Mouse (Mus musculus) intestine, postnatal 0 days (tissue): ENCODE results near the gene Acyp2. TPM values are rescaled to one million over a fixed set of nuclear protein-coding genes. Genes with fewer than 3 reads are reported as not detected.

ENCODE experiments used
- ATAC-seq: fragments of 200-750 bp; cut with Nextera tagmentation; 2 replicates; pipeline ENCODE4 v1.8.0; 2017; ENCODE audit warnings: mild to moderate bottlenecking, moderate TSS enrichment, moderate library complexity
- H3K27ac ChIP-seq: fragments of 300-500 bp; sonication (generic); 2 replicates; pipeline ENCODE4 v1.5.1; 2014; ENCODE audit warnings: mild to moderate bottlenecking, low read depth, low read length, moderate library complexity
- H3K27me3 ChIP-seq: fragments of 300-500 bp; sonication (generic); replicated peaks from 2 replicates; pipeline ENCODE4 v1.6.1; 2014; ENCODE audit warnings: low read length, mixed read lengths; ENCODE audit not compliant: control insufficient read depth, insufficient read depth
- H3K36me3 ChIP-seq: fragments of 300-500 bp; sonication (generic); 2 replicates; pipeline ENCODE4 v1.6.1; 2014; ENCODE audit warnings: mild to moderate bottlenecking, moderate library complexity; ENCODE audit not compliant: control insufficient read depth, insufficient read depth
- H3K4me1 ChIP-seq: fragments of 300-500 bp; sonication (generic); replicated peaks from 2 replicates; pipeline ENCODE4 v1.6.1; 2014; ENCODE audit warnings: antibody characterized with exemption, low read length, mixed read lengths; ENCODE audit not compliant: control insufficient read depth, insufficient read depth
- H3K4me2 ChIP-seq: fragments of 300-500 bp; sonication (generic); replicated peaks from 2 replicates; pipeline ENCODE4 v1.6.1; 2014; ENCODE audit warnings: low read depth, mild to moderate bottlenecking, moderate library complexity
- H3K4me3 ChIP-seq: fragments of 300-500 bp; sonication (generic); 2 replicates; pipeline ENCODE4 v1.5.1; 2014; ENCODE audit warnings: low read depth, low read length
- H3K9ac ChIP-seq: fragments of 300-500 bp; sonication (generic); 2 replicates; pipeline ENCODE4 v1.6.1; 2014; ENCODE audit warnings: mild to moderate bottlenecking, low read depth, low read length
- H3K9me3 ChIP-seq: fragments of 300-500 bp; sonication (generic); 2 replicates; pipeline ENCODE4 v1.6.1; 2016; ENCODE audit warnings: mixed run types; ENCODE audit not compliant: control insufficient read depth
- CTCF ChIP-seq: sonication (generic); IDR thresholded peaks from 2 replicates; pipeline ENCODE4 v1.5.1; 2016; ENCODE audit warnings: low read depth, mild to moderate bottlenecking, control low read depth, antibody characterized with exemption, moderate library complexity
- WGBS: fragments of 180-500 bp; shearing (Covaris S2); extraction: QIAGEN DNeasy Blood & Tissue Kit; methylation state at CpG from one replicate; pipeline ENCODE4 v1.1.7; 2014; 5-methylcytosine and 5-hydroxymethylcytosine counted together
- polyA plus RNA-seq: library from polyadenylated mRNA; unstranded; fragments of >200 nt; fragmentation: Nextera tagmentation; extraction: Ambion mirVana; gene quantifications from 2 replicates; pipeline ENCODE4 v1.2.1, GENCODE M21; 2015

The Acyp2 gene
- polyA plus RNA-seq, 1 experiment from 2014 or later = 17.3 TPM

- no peak overlapping the region for H3K27ac ChIP-seq
These were observed 89.2 kb downstream of the Acyp2 start for GRCm38 (mm10) chr11:30560215-30560614.

GRCm38 (mm10) chr11:30553408-30553807, 96.0 kb downstream of the Acyp2 start:
- no peaks in the 10 kb centered on the region for H3K27me3 ChIP-seq
- 96% methylated on average over 1 of the region's 1 CpGs for WGBS
- H3K4me3 ChIP-seq = no peak overlapping the region
- H3K9ac ChIP-seq = no peak overlapping the region
- no peak overlapping the region for H3K4me2 ChIP-seq
- no peak for TF ChIP-seq CTCF
- H3K9me3 ChIP-seq = no peaks in the 10 kb centered on the region
- no peaks in the 10 kb centered on the region for H3K4me1 ChIP-seq
- H3K27ac ChIP-seq = no peak overlapping the region
- H3K36me3 ChIP-seq = no peaks in the 10 kb centered on the region
- no peak for ATAC-seq

More at GRCm38 (mm10) chr11:30560215-30560614, 89.2 kb downstream of the Acyp2 start:
- no peaks in the 10 kb centered on the region for H3K4me1 ChIP-seq
- H3K9ac ChIP-seq = no peak overlapping the region
- H3K4me3 ChIP-seq = no peak overlapping the region
- ATAC-seq = no peak
- H3K36me3 ChIP-seq = no peaks in the 10 kb centered on the region
- no peak for TF ChIP-seq CTCF
- no peak overlapping the region for H3K4me2 ChIP-seq
- H3K9me3 ChIP-seq = no peaks in the 10 kb centered on the region
- H3K27me3 ChIP-seq = no peaks in the 10 kb centered on the region
- 74% methylated on average over 1 of the region's 1 CpGs for WGBS

GRCm38 (mm10) chr11:30517133-30517532, 132.3 kb downstream of the Acyp2 start:
- Histone ChIP-seq H3K9ac (no peak overlapping the region), H3K4me3 (no peak overlapping the region), H3K4me2 (no peak overlapping the region), H3K4me1 (no peaks in the 10 kb centered on the region), H3K9me3 (no peaks in the 10 kb centered on the region), H3K27me3 (no peaks in the 10 kb centered on the region), H3K36me3 (no peaks in the 10 kb centered on the region), H3K27ac (no peak overlapping the region)
- WGBS = 92% methylated on average over 2 of the region's 2 CpGs
- no peak for ATAC-seq
- TF ChIP-seq CTCF = no peak

GRCm38 (mm10) chr11:30508178-30508577, 141.2 kb downstream of the Acyp2 start:
- Histone ChIP-seq H3K27me3 (no peaks in the 10 kb centered on the region), H3K9me3 (no peaks in the 10 kb centered on the region), H3K36me3 (no peaks in the 10 kb centered on the region), H3K27ac (no peak overlapping the region), H3K4me3 (no peak overlapping the region), H3K9ac (no peak overlapping the region), H3K4me1 (no peaks in the 10 kb centered on the region), H3K4me2 (no peak overlapping the region)
- no peak for ATAC-seq
- WGBS = 88% methylated on average over 4 of the region's 4 CpGs
- no peak for TF ChIP-seq CTCF

GRCm38 (mm10) chr11:30498738-30499355, 150.5 kb downstream of the Acyp2 start:
- H3K27me3 ChIP-seq = no peaks in the 10 kb centered on the region
- H3K9ac ChIP-seq = no peak overlapping the region
- H3K36me3 ChIP-seq = no peaks in the 10 kb centered on the region
- no peaks in the 10 kb centered on the region for H3K9me3 ChIP-seq
- no peak for ATAC-seq
- H3K4me3 ChIP-seq = no peak overlapping the region
- 41% methylated on average over 3 of the region's 3 CpGs for WGBS
- no peaks in the 10 kb centered on the region for H3K4me1 ChIP-seq
- H3K4me2 ChIP-seq = no peak overlapping the region
- H3K27ac ChIP-seq = no peak overlapping the region
- no peak for TF ChIP-seq CTCF

- H3K4me3 ChIP-seq = no peak overlapping the region
- no peaks in the 10 kb centered on the region for H3K27me3 ChIP-seq
- H3K4me2 ChIP-seq = no peak overlapping the region
- WGBS = 58% methylated on average over 2 of the region's 2 CpGs
- H3K36me3 ChIP-seq = no peaks in the 10 kb centered on the region
- no peak for TF ChIP-seq CTCF
- H3K27ac ChIP-seq = no peak overlapping the region
- no peak overlapping the region for H3K9ac ChIP-seq
- no peaks in the 10 kb centered on the region for H3K4me1 ChIP-seq
- no peak for ATAC-seq
- no peaks in the 10 kb centered on the region for H3K9me3 ChIP-seq
These were observed 152.2 kb downstream of the Acyp2 start for GRCm38 (mm10) chr11:30497151-30497550.
